Mouse (Mus musculus) embryonic facial prominence, embryonic 15.5 days (tissue): ENCODE data around the gene Pla2g4c. TPM values are rescaled to one million over a fixed set of nuclear protein-coding genes. Genes with fewer than 3 reads are reported as not detected.

Experiments used
- ATAC-seq: fragments of 200-750 bp; cut with Nextera tagmentation; 2 replicates; pipeline ENCODE4 v1.8.0; 2017; ENCODE audit warnings: low read depth, moderate TSS enrichment; ENCODE audit not compliant: insufficient number of reproducible peaks, low FRiP score, low TSS enrichment
- H3K27ac ChIP-seq: fragments of 300-500 bp; sonication (generic); replicated peaks from 2 replicates; pipeline ENCODE4 v1.5.1; 2015; ENCODE audit warnings: mild to moderate bottlenecking, inconsistent platforms
- H3K27me3 ChIP-seq: fragments of 300-500 bp; sonication (generic); 2 replicates; pipeline ENCODE4 v1.6.1; 2015; ENCODE audit warnings: inconsistent platforms
- H3K36me3 ChIP-seq: fragments of 300-500 bp; sonication (generic); 2 replicates; pipeline ENCODE4 v1.6.1; 2015; ENCODE audit warnings: mild to moderate bottlenecking, inconsistent platforms
- H3K4me1 ChIP-seq: fragments of 300-500 bp; sonication (generic); 2 replicates; pipeline ENCODE4 v1.6.1; 2015; ENCODE audit warnings: inconsistent platforms
- H3K4me2 ChIP-seq: fragments of 300-500 bp; sonication (generic); replicated peaks from 2 replicates; pipeline ENCODE4 v1.6.1; 2015; ENCODE audit warnings: mild to moderate bottlenecking, inconsistent platforms
- H3K4me3 ChIP-seq: fragments of 300-500 bp; sonication (generic); replicated peaks from 2 replicates; pipeline ENCODE4 v1.5.1; 2015; ENCODE audit warnings: mild to moderate bottlenecking, inconsistent platforms
- H3K9ac ChIP-seq: fragments of 300-500 bp; sonication (generic); 2 replicates; pipeline ENCODE4 v1.6.1; 2015; ENCODE audit warnings: inconsistent platforms
- H3K9me3 ChIP-seq: fragments of 300-500 bp; sonication (generic); replicated peaks from 2 replicates; pipeline ENCODE4 v1.6.1; 2016; ENCODE audit warnings: inconsistent platforms
- WGBS: fragments of 180-500 bp; shearing (Covaris S2); methylation state at CpG from one replicate; pipeline ENCODE4 v1.1.7; 2015; 5-methylcytosine and 5-hydroxymethylcytosine counted together
- polyA plus RNA-seq: library from polyadenylated mRNA; unstranded; fragments of >200 nt; fragmentation: Nextera tagmentation; extraction: Ambion mirVana; gene quantifications from 2 replicates; pipeline ENCODE4 v1.2.1, GENCODE M21; 2015

Pla2g4c gene
- polyA plus RNA-seq, 1 experiment from 2014 or later: 1.2 TPM

DNA sequence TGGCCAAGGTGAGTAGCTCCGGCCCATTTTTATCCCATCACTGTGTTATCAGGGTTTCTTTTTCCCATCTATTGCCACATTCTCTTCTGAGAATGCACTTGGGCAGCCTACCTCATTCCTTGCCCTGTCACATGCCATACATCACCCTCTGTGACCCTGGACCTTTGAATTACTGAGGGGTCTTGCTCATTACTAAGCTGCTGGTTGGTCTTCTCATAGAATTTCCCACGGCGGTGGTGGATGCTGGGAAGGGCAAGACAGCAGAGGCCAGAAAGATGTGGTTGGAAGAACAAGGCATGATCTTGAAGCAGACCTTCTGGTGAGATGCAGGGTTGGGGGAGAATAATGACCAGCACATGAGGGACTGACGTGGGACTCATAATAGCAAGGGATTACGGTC is 25.6 kb upstream of the Pla2g4c start:
- Histone ChIP-seq H3K36me3 (peaks cover 84% of the 10 kb centered on the region), H3K4me3 (no peak overlapping the region)
- WGBS: 88% methylated on average over 5 of the region's 5 CpGs

DNA sequence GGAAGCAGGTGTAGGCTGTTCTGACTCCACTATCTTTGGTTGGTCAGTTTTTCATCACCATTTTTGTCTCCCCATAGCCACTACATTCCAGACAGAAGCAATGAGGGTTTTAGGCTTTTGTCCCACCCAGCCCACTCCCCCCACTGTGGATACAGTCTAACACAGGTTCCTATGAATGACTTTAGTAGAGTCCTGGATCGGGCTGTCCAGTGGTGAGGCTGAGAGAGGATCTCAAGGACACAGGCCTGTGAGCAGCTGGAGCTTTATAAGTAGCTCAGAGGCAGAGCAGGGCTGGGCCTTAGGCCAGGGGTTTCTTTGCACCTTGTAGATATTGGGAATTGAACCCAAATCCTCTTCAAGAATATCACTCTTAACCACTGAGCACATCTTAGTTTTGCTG is 22.8 kb upstream of the Pla2g4c start:
- no peak for ATAC-seq
- H3K9ac ChIP-seq: no peak overlapping the region
- H3K27me3 ChIP-seq: no peaks in the 10 kb centered on the region
- H3K4me1 ChIP-seq: no peaks in the 10 kb centered on the region
- H3K4me2 ChIP-seq: no peak overlapping the region
- H3K9me3 ChIP-seq: no peaks in the 10 kb centered on the region
- 96% methylated on average over 1 of the region's 1 CpGs for WGBS
- H3K27ac ChIP-seq: no peak overlapping the region
- H3K36me3 ChIP-seq: peaks cover 87% of the 10 kb centered on the region
- no peak overlapping the region for H3K4me3 ChIP-seq

More for the DNA sequence above, 25.6 kb upstream of the Pla2g4c start:
- Histone ChIP-seq H3K9me3 (no peaks in the 10 kb centered on the region), H3K9ac (no peak overlapping the region), H3K27me3 (no peaks in the 10 kb centered on the region), H3K4me2 (no peak overlapping the region), H3K27ac (no peak overlapping the region), H3K4me1 (no peaks in the 10 kb centered on the region)
- ATAC-seq: no peak

DNA sequence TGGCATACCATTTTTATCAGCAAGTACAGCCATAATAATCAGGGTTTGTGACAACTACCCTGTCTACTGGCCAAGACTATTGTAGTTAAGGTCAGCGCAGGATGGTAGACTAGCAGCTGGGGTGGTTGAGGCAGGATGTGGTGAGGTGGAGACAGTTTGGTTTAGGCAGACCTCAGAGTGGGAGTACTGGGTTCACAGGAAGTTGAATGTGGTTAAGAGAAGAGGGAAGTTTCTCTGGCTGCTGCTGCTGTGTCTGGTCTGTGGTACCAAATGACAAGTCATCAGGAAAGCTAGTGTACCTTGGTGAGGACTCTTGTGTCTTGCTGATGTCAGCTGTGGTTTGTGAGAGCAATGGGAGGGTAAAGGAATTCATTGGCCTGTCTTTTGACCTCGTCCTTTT is 21.7 kb upstream of the Pla2g4c start:
- Histone ChIP-seq H3K27ac (no peak overlapping the region), H3K4me1 (no peaks in the 10 kb centered on the region), H3K9ac (no peak overlapping the region), H3K36me3 (peaks cover 85% of the 10 kb centered on the region), H3K9me3 (no peaks in the 10 kb centered on the region), H3K27me3 (no peaks in the 10 kb centered on the region), H3K4me3 (no peak overlapping the region), H3K4me2 (no peak overlapping the region)
- no peak; the same call in 1 of the 2 replicates for ATAC-seq
- 82% methylated on average over 2 of the region's 2 CpGs for WGBS

DNA sequence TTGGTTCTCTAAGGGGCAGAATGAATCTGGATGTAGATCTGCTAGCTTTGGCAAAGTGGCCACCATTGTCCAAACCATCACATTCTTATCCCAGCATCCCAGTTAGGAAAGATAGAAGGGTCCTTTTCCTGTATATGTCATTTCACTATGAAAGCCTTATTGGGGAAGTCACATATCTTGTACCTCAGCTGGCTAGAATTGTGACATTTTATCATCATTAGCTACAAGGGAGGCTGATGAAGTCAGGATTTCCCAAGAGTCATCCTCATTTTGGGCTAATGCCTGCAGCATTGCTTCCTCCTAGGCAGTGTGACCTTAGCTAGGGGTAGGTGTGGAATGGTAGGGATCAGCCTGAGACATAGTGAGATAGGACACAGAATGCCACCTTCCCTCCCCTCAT is 21.1 kb upstream of the Pla2g4c start:
- Histone ChIP-seq H3K9ac (no peak overlapping the region), H3K4me2 (no peak overlapping the region), H3K36me3 (peaks cover 86% of the 10 kb centered on the region), H3K27ac (no peak overlapping the region), H3K27me3 (no peaks in the 10 kb centered on the region), H3K4me1 (no peaks in the 10 kb centered on the region), H3K9me3 (no peaks in the 10 kb centered on the region), H3K4me3 (no peak overlapping the region)
- no peak for ATAC-seq

DNA sequence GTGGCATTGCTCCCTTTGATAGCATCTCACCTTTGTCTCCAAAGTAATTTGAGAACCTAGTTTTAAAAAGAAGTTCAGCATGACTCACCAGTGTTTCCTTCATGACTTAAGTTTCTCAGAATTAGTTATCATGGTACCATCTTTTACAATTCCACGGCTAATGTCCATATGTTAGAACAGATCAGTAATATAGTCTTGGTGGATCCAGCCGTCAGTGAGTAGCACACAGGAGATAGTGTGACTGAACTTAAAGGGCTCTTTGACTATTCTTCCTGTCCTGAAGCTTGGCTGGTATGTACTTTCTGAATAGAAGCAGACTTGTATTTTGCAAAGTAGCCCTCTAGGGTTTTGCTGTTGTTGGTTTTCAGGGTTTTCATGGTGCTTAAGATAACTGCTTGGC is 15.0 kb upstream of the Pla2g4c start:
- ATAC-seq: no peak

DNA sequence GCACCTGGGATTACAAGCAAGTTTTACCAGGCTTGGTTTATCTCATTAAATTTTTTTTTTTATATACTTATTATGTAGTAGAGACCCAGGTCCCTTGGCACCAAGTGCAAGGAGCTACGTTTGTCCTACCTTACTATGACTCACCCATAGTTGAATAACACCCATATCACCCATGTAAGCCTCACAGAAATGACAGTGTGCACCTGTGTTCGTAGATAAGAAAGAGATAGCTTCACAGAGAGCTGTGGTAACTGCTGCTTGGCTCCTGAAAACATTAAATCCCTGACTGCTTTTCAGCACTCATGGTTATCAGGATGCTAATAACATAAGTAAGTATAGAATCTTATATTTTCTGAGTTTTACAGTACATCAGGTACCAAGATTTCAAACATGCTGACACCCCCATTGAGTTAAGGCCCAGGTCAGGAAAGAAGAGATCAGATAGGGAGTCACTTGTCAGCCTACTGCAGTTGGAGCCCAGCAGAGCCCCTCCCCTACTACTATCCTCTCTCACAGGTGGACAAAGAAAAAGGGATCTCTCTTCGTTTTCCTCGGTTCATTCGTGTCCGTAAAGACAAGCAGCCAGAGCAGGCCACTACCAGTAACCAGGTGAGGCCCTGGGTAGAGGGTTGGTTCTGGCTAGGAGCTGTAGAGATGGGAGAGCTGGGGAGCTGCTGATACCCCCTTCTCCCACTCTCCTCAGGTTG is 13.8 kb upstream of the Pla2g4c start:
- H3K36me3 ChIP-seq: peaks cover 72% of the 10 kb centered on the region
- H3K4me3 ChIP-seq: no peak overlapping the region
- WGBS: 89% methylated on average over 6 of the region's 6 CpGs
- H3K9me3 ChIP-seq: no peaks in the 10 kb centered on the region
- H3K27ac ChIP-seq: no peak overlapping the region
- ATAC-seq: no peak
- no peaks in the 10 kb centered on the region for H3K27me3 ChIP-seq
- peaks cover 9% of the 10 kb centered on the region; the same call in 1 of the 2 replicates for H3K4me1 ChIP-seq
- no peak overlapping the region for H3K4me2 ChIP-seq
- H3K9ac ChIP-seq: no peak overlapping the region

More for the DNA sequence above, 15.0 kb upstream of the Pla2g4c start:
- Histone ChIP-seq H3K27me3 (no peaks in the 10 kb centered on the region), H3K9ac (no peak overlapping the region), H3K4me2 (no peak overlapping the region), H3K27ac (no peak overlapping the region), H3K36me3 (peaks cover 82% of the 10 kb centered on the region), H3K4me1 (peaks cover 6% of the 10 kb centered on the region; the same call in 1 of the 2 replicates), H3K4me3 (no peak overlapping the region), H3K9me3 (no peaks in the 10 kb centered on the region)
- 84% methylated on average over 2 of the region's 2 CpGs for whole genome bisulfite sequencing

DNA sequence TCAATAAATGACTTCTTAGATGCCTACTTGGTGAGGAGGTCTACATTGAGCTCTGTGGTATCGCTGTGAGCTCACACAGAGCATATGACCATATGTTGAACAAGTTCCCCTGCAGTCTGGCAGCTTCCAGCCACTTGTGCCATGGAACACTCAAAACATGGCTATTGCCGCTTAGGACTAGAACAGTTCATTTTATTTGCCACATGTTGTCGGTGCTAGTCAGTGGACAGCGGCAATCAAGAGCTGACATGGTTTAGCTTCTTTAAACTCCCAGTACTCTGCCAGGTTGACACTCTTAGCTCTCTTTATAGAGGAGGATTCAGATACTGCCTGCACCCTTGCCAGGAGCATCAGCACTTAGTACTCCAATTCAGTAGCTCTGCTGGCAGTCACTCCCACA is 13.1 kb upstream of the Pla2g4c start:
- Histone ChIP-seq H3K4me2 (no peak overlapping the region), H3K27me3 (no peaks in the 10 kb centered on the region), H3K36me3 (peaks cover 64% of the 10 kb centered on the region), H3K4me3 (no peak overlapping the region), H3K27ac (no peak overlapping the region), H3K4me1 (peaks cover 9% of the 10 kb centered on the region; the same call in 1 of the 2 replicates), H3K9ac (no peak overlapping the region), H3K9me3 (no peaks in the 10 kb centered on the region)
- 94% methylated on average over 4 of the region's 4 CpGs for WGBS
- ATAC-seq: no peak

DNA sequence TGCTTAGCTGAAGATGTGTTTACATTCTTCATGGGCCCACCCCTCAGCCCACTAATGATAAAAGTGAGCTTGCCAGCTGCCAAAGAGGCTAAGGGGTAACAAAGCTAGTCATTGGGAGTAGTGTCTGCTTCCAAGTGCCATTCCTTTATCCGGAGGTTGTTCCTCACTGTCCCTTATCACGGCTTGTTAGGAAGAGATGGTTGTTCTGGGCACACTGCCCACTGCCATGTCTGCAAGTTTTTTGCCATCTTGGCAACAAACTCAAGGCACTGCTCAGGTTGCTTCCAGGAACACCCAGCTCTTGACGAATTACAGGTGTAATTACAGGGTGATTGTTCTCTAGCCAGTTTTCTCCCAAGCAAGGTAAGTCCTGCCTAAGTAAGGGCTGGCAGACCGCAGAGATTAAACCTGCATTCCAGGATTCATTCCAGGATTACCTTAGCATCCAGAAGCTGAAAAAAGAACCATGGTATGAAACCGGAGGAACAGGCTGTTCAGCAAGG is 10.3 kb upstream of the Pla2g4c start:
- Histone ChIP-seq H3K36me3 (peaks cover 40% of the 10 kb centered on the region), H3K4me2 (no peak overlapping the region), H3K27ac (peak overlapping the region; percentile 70), H3K9me3 (no peaks in the 10 kb centered on the region), H3K4me1 (peaks cover 9% of the 10 kb centered on the region; the same call in 1 of the 2 replicates), H3K9ac (no peak overlapping the region), H3K27me3 (no peaks in the 10 kb centered on the region), H3K4me3 (no peak overlapping the region)
- peak; percentile 75 for ATAC-seq
- 57% methylated on average over 5 of the region's 5 CpGs for WGBS

DNA sequence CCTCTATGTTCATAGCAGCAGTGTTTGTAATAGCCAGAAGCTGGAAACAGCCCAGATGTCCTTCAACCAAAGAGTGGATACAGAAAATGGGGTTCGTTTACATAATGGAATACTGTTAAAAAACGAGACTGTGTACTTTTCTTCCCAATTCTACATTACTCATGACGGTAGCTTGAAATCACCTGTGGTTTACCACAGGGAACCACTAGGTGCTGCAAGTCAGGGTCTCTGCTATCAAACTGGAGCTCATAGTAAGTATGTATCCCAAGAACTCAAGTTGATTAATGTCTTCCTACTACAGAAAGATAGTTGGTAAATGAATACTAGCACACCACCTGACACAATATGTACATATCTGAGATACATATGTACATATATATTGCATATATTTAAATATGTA is 3.0 kb upstream of the Pla2g4c start:
- Histone ChIP-seq H3K4me3 (no peak overlapping the region), H3K36me3 (no peaks in the 10 kb centered on the region), H3K27ac (no peak overlapping the region), H3K9me3 (no peaks in the 10 kb centered on the region), H3K9ac (no peak overlapping the region), H3K4me1 (no peaks in the 10 kb centered on the region), H3K27me3 (no peaks in the 10 kb centered on the region), H3K4me2 (no peak overlapping the region)
- ATAC-seq: no peak
- WGBS: 88% methylated on average over 3 of the region's 3 CpGs

DNA sequence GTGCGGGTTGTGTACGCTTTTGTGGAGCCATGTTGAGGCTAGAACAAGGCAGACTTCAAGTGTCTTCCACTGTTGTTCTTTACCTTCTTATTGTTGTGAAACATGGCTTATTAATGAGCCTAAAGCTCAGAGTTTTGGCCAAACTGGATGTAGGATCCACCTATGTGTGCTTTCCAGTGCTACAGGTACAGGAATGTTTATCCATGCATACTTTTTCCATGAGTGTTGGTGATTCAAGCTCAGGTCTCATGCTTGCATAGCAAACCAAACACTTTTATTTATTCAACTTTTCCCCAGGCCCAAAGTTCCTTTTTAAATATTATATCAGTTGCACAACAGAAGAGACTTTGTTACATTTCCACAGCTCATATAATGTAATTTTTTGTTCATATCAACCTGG is 6.1 kb downstream of the Pla2g4c start:
- no peaks in the 10 kb centered on the region for H3K27me3 ChIP-seq
- no peaks in the 10 kb centered on the region for H3K4me1 ChIP-seq
- 89% methylated on average over 2 of the region's 2 CpGs for WGBS
- no peak overlapping the region for H3K4me3 ChIP-seq
- H3K9me3 ChIP-seq: no peaks in the 10 kb centered on the region
- no peak for ATAC-seq
- H3K36me3 ChIP-seq: no peaks in the 10 kb centered on the region
- no peak overlapping the region for H3K4me2 ChIP-seq
- H3K9ac ChIP-seq: no peak overlapping the region
- no peak overlapping the region for H3K27ac ChIP-seq

DNA sequence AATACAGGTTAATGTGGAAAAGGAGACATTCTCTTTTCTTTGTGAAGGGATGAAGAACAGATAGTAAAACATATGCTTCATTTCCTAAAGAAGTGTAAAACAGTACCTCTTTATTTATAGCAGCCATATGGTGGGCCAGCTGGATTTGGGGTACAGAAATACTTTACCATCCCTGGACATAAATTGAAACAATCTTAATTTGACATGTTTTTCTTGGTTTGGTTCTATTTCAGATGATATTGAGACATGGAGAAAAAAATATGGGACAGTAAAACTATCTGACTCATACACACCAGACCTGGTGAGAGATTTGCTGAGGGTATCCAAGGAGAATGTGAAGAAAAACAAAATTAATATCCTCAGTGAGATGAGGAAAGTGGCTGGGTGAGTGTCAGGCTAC is 31.5 kb downstream of the Pla2g4c start:
- Histone ChIP-seq H3K27me3 (no peaks in the 10 kb centered on the region), H3K36me3 (0 out of 2 replicates have a peak, but pooled peaks cover 11% of the 10 kb centered on the region), H3K9me3 (0 out of 2 replicates have a peak, but pooled peaks cover 4% of the 10 kb centered on the region), H3K9ac (no peak overlapping the region), H3K4me1 (no peaks in the 10 kb centered on the region), H3K27ac (no peak overlapping the region), H3K4me2 (no peak overlapping the region), H3K4me3 (no peak overlapping the region)
- ATAC-seq: no peak

DNA sequence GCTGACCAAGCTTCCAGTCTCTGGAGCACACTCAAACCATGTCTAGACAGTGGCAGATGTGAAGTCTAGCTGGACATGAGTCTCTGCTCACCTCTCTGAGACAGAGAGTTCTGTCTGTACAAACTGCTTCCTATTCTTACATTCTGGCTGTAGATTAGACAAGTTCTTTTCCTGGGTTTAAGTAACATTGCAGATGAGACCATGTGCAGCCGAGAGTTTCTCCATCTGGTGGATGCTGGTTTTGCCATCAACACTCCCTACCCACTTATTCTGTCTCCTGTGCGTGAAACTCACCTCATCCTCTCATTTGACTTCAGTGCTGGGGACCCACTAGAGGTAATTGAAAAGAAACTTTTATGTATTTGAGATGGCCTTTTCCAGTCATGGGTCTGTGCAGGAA is 56.1 kb downstream of the Pla2g4c start:
- no peak for ATAC-seq
- WGBS: 74% methylated on average over 2 of the region's 2 CpGs

More for the DNA sequence above, 56.1 kb downstream of the Pla2g4c start:
- Histone ChIP-seq H3K27ac (no peak overlapping the region), H3K27me3 (no peaks in the 10 kb centered on the region), H3K9ac (no peak overlapping the region), H3K9me3 (no peaks in the 10 kb centered on the region), H3K4me1 (no peaks in the 10 kb centered on the region), H3K36me3 (no peaks in the 10 kb centered on the region), H3K4me2 (no peak overlapping the region), H3K4me3 (no peak overlapping the region)
